Mouse (Mus musculus) heart, embryonic 15.5 days (tissue): ENCODE measurements around the gene Pcp2. TPM values are rescaled to one million over a fixed set of nuclear protein-coding genes. Genes with fewer than 3 reads are reported as not detected.

Experiments
- ATAC-seq: fragments of 200-750 bp; cut with Nextera tagmentation; replicated peaks from 2 replicates; pipeline ENCODE4 v1.8.0; 2017; ENCODE audit warnings: low read depth, moderate TSS enrichment; ENCODE audit not compliant: insufficient number of reproducible peaks, insufficient read depth, low FRiP score
- H3K27ac ChIP-seq: fragments of 300-500 bp; sonication (generic); 2 replicates; pipeline ENCODE4 v1.5.1; 2015; ENCODE audit warnings: mild to moderate bottlenecking, inconsistent platforms
- H3K27me3 ChIP-seq: fragments of 300-500 bp; sonication (generic); 2 replicates; pipeline ENCODE4 v1.6.1; 2015; ENCODE audit warnings: inconsistent platforms
- H3K36me3 ChIP-seq: fragments of 300-500 bp; sonication (generic); 2 replicates; pipeline ENCODE4 v1.6.1; 2015; ENCODE audit warnings: mild to moderate bottlenecking, inconsistent platforms
- H3K4me1 ChIP-seq: fragments of 300-500 bp; sonication (generic); replicated peaks from 2 replicates; pipeline ENCODE4 v1.6.1; 2015; ENCODE audit warnings: inconsistent platforms
- H3K4me2 ChIP-seq: fragments of 300-500 bp; sonication (generic); 2 replicates; pipeline ENCODE4 v1.6.1; 2015; ENCODE audit warnings: inconsistent platforms, mild to moderate bottlenecking, moderate library complexity
- H3K4me3 ChIP-seq: fragments of 300-500 bp; sonication (generic); 2 replicates; pipeline ENCODE4 v1.5.1; 2015; ENCODE audit warnings: mild to moderate bottlenecking, inconsistent platforms
- H3K9ac ChIP-seq: fragments of 300-500 bp; sonication (generic); 2 replicates; pipeline ENCODE4 v1.6.1; 2015; ENCODE audit warnings: mild to moderate bottlenecking, inconsistent platforms
- H3K9me3 ChIP-seq: fragments of 300-500 bp; sonication (generic); replicated peaks from 2 replicates; pipeline ENCODE4 v1.6.1; 2016; ENCODE audit warnings: inconsistent platforms
- WGBS: fragments of 180-500 bp; shearing (Covaris S2); methylation state at CpG from one replicate; pipeline ENCODE4 v1.1.7; 2015; ENCODE audit warnings: mixed read lengths; 5-methylcytosine and 5-hydroxymethylcytosine counted together
- polyA plus RNA-seq: library from polyadenylated mRNA; unstranded; fragments of >200 nt; fragmentation: Nextera tagmentation; extraction: Ambion mirVana; gene quantifications from 2 replicates; pipeline ENCODE4 v1.2.1, GENCODE M21; 2015

The Pcp2 gene
- polyA plus RNA-seq, 1 experiment from 2014 or later, result 0.33 TPM

DNA sequence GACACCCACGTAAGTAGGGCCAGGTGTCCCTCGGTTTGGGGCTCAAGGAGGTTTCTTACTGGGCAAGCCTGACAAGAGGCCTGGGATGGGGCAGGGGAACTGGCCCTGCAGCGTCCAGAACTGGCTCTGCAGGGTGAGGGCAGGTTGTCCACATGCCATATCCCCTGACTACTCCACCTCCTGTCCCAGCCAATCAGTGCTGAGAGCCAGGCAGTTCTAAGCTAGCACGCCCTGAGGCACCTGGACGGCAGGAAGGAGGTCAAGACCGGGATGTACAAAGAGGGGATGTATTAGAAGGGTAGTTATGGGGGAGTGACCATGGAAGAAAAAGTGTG is 15.6 kb downstream of the Pcp2 start:
- Histone ChIP-seq H3K4me2 (no peak overlapping the region), H3K4me1 (peaks cover 22% of the 10 kb centered on the region), H3K36me3 (peaks cover 54% of the 10 kb centered on the region), H3K27me3 (no peaks in the 10 kb centered on the region), H3K4me3 (no peak overlapping the region), H3K27ac (no peak overlapping the region), H3K9me3 (no peaks in the 10 kb centered on the region), H3K9ac (no peak overlapping the region)
- WGBS, result 84% methylated on average over 6 of the region's 6 CpGs
- ATAC-seq, result no peak

DNA sequence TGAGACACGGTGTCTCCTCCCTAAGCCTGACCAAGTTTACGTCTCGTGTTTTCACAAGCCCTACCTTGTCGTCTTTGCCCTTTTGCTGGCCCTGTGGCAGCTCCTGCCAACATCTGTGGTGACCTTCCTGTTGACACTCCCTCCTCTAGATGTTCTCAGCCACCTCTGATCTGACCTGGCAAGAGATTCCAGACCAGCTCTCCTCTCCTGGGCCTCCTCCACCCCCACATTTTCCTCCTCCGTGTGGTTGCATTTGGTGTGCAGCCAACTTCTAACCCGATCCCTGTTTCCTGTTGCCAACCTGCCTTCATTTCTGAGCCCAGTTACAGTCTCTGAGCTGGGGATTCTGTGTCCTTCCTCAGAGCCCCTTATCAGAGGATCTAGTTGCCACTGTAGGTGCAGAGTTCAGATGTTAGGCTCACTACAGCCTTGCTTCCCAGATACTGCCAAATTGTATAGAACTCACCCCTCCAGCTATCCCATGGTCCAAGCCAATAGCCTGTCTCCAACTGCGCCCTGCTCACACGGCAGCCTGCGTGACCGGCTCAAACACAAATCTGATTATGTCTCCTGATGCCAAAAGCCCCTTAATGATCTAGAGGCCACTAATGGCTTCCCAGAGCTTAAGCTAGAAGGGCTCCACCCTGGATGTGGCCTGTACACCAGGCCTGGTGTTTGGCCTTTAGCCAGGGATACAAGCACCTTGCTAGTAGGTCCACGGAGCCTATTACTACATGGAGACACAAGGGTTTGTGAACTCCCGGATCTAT is 16.1 kb downstream of the Pcp2 start:
- H3K36me3 ChIP-seq, result peaks cover 48% of the 10 kb centered on the region
- 67% methylated on average over 12 of the region's 12 CpGs for WGBS
- H3K27me3 ChIP-seq, result no peaks in the 10 kb centered on the region
- no peak overlapping the region for H3K4me3 ChIP-seq
- no peak overlapping the region for H3K4me2 ChIP-seq
- peaks cover 22% of the 10 kb centered on the region for H3K4me1 ChIP-seq
- no peak overlapping the region for H3K9ac ChIP-seq
- no peak for ATAC-seq
- no peaks in the 10 kb centered on the region for H3K9me3 ChIP-seq
- no peak overlapping the region for H3K27ac ChIP-seq

DNA sequence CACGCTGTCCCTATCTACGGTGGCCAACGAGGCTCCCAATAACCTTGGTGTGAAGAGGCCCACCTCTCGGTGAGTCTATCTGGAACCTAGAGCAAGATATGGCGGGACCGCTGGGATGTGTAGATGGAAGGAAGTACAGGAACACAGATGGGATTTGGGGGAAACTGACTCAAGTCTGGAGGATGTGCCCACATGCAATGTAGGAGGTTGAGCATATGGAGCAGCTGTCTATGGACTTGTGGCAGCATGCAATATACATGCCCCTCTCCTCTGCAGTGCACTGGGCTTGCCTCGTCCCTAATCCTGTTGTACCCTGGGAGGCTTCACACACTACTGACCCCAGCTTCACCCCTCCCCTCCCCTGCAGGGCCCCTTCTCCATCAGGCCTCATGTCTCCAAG is 17.5 kb downstream of the Pcp2 start:
- WGBS, result 82% methylated on average over 7 of the region's 7 CpGs
- no peaks in the 10 kb centered on the region for H3K27me3 ChIP-seq
- H3K36me3 ChIP-seq, result peaks cover 34% of the 10 kb centered on the region
- H3K4me1 ChIP-seq, result peaks cover 22% of the 10 kb centered on the region
- H3K9ac ChIP-seq, result no peak overlapping the region
- no peak overlapping the region for H3K4me2 ChIP-seq
- no peak for ATAC-seq
- H3K27ac ChIP-seq, result no peak overlapping the region
- H3K9me3 ChIP-seq, result no peaks in the 10 kb centered on the region
- H3K4me3 ChIP-seq, result no peak overlapping the region

DNA sequence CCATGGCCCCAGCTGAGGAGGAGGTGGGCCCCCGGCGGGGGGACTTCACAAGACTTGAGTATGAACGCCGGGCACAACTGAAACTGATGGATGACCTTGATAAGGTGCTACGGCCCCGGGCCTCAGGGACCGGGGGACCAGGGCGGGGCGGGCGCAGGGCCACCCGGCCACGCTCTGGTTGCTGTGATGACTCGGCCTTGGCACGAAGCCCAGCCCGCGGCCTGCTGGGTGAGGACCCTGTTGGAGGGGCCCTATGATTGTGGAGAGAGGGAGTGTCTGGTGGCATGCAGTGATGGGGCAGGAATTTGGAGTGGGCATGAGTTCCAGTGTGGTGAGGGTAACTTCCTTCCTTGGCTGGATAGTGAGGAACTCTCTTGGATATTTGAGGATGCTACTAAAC is 18.8 kb downstream of the Pcp2 start:
- H3K9me3 ChIP-seq, result no peaks in the 10 kb centered on the region
- H3K36me3 ChIP-seq, result peaks cover 23% of the 10 kb centered on the region
- H3K9ac ChIP-seq, result no peak overlapping the region
- ATAC-seq, result 0 out of 2 replicates have a peak, but pooled peaks have one; percentile 39
- 39% methylated on average over 16 of the region's 16 CpGs for WGBS
- peaks cover 22% of the 10 kb centered on the region for H3K4me1 ChIP-seq
- no peaks in the 10 kb centered on the region for H3K27me3 ChIP-seq
- H3K27ac ChIP-seq, result peak overlapping the region; percentile 27; the same call in 1 of the 2 replicates
- H3K4me3 ChIP-seq, result no peak overlapping the region
- peak overlapping the region; percentile 41 for H3K4me2 ChIP-seq

DNA sequence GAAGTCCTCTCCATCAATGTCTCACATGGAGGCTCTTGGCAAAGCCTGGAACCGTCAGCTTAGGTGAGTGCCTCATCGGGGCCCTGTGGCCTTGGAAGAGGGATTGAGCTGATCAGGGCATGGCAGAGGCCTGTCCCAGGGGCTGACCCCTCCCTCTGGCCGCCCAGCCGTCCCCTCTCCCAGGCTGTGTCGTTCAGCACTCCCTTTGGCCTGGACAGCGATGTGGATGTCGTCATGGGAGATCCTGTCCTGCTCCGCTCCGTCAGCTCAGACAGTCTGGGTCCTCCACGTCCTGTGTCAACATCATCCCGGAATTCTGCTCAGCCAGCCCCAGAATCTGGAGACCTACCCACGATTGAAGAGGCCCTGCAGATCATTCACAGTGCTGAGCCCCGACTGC is 21.9 kb downstream of the Pcp2 start:
- peaks cover 14% of the 10 kb centered on the region for H3K4me1 ChIP-seq
- WGBS, result 66% methylated on average over 13 of the region's 13 CpGs
- H3K27me3 ChIP-seq, result no peaks in the 10 kb centered on the region
- H3K36me3 ChIP-seq, result no peaks in the 10 kb centered on the region
- no peak overlapping the region for H3K4me3 ChIP-seq
- H3K4me2 ChIP-seq, result no peak overlapping the region
- no peak overlapping the region for H3K9ac ChIP-seq
- no peak overlapping the region for H3K27ac ChIP-seq
- H3K9me3 ChIP-seq, result no peaks in the 10 kb centered on the region
- no peak for ATAC-seq

DNA sequence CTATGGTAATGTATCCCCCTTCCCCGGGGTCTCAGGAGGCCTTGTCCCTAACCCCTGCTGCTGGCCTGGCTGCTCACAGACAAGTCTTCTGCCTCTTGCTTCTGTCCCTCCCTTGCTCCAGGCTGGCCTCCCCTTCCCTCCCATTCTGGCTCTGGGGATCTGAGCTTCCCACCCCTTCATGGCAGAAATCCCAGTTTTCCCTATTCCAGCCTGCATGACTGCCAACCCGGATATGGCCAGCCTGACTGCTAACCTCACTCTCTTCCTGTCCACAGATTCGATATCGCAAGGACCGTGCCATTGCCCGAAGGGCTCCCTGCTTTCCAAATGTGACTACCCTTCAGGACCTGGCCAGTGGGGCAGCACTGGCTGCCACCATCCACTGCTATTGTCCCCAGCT is 24.9 kb downstream of the Pcp2 start:
- Histone ChIP-seq H3K4me3 (no peak overlapping the region), H3K9ac (no peak overlapping the region), H3K36me3 (no peaks in the 10 kb centered on the region), H3K27ac (no peak overlapping the region), H3K4me1 (peaks cover 4% of the 10 kb centered on the region; the same call in 1 of the 2 replicates), H3K9me3 (no peaks in the 10 kb centered on the region), H3K27me3 (no peaks in the 10 kb centered on the region), H3K4me2 (no peak overlapping the region)
- WGBS, result 64% methylated on average over 6 of the region's 6 CpGs
- no peak for ATAC-seq

DNA sequence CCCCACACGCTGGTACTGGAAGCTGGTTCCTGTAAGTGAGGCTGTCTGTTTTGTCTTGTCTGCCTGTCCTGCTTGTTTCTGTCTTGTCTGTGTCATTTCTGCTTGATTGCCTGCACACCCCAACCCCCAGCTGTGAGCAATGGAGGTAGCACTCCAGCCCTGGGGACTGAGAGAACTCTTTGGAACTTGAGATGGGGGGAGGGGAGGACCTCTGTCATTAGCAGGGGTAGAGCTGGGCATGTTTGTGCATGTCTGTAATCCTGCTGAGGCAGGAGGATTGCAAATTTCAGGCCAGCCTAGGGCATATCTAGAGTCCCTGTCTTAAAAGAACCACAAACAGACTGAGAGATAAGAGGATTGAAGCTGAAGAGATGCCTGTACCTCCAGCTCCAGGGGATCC is 26.1 kb downstream of the Pcp2 start:
- 69% methylated on average over 1 of the region's 1 CpGs for WGBS
- no peak for ATAC-seq
- Histone ChIP-seq H3K4me2 (no peak overlapping the region), H3K9me3 (no peaks in the 10 kb centered on the region), H3K27me3 (no peaks in the 10 kb centered on the region), H3K27ac (no peak overlapping the region), H3K4me1 (peaks cover 4% of the 10 kb centered on the region; the same call in 1 of the 2 replicates), H3K36me3 (no peaks in the 10 kb centered on the region), H3K4me3 (no peak overlapping the region), H3K9ac (no peak overlapping the region)

DNA sequence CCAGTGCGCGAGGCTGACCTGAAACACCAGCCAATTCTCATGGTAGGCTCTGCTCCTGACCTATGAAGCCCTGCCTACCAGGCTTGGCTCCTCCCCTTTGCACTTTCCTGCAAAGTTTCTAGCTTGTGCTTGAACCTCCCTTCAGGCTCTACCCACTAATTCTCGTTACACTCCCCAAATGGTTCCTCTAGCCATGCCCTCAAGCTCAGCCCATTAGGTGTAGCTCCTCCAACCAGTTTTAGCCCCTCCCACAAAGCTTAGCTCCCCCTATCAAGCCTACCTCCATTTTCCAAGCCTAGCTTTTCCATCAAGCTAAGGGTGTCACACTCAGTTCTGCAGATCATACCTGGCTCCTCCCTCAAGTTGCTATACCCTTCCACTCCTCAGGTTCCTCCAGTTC is 27.3 kb downstream of the Pcp2 start:
- Histone ChIP-seq H3K4me1 (peaks cover 7% of the 10 kb centered on the region; the same call in 1 of the 2 replicates), H3K27me3 (no peaks in the 10 kb centered on the region), H3K27ac (no peak overlapping the region), H3K36me3 (no peaks in the 10 kb centered on the region), H3K4me2 (no peak overlapping the region), H3K4me3 (no peak overlapping the region), H3K9me3 (no peaks in the 10 kb centered on the region), H3K9ac (no peak overlapping the region)
- WGBS, result 62% methylated on average over 3 of the region's 3 CpGs
- no peak for ATAC-seq

DNA sequence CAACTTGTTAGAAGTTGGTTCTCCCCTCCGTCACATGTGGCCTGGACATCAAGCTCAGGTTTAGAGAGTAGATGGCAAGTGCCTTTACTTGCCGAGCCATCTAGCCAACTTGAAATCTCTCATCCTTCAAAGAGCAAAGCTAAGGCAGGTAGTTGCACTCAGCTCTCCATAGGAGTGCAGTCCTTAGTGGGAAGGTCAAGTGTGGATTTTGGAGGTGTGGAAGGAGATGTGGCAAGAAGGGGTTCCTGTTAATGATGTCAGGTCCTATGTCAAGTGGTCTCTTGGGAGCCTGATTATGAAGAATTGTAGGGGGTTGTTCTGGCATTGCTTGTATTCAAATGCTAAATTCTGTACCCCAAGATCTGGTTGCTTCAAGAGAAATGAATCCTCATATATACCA is 30.9 kb downstream of the Pcp2 start:
- Histone ChIP-seq H3K27me3 (no peaks in the 10 kb centered on the region), H3K27ac (no peak overlapping the region), H3K4me2 (no peak overlapping the region), H3K4me3 (no peak overlapping the region), H3K4me1 (0 out of 2 replicates have a peak, but pooled peaks cover 4% of the 10 kb centered on the region), H3K9ac (no peak overlapping the region), H3K36me3 (no peaks in the 10 kb centered on the region), H3K9me3 (no peaks in the 10 kb centered on the region)
- ATAC-seq, result no peak
- 85% methylated on average over 2 of the region's 2 CpGs for WGBS

DNA sequence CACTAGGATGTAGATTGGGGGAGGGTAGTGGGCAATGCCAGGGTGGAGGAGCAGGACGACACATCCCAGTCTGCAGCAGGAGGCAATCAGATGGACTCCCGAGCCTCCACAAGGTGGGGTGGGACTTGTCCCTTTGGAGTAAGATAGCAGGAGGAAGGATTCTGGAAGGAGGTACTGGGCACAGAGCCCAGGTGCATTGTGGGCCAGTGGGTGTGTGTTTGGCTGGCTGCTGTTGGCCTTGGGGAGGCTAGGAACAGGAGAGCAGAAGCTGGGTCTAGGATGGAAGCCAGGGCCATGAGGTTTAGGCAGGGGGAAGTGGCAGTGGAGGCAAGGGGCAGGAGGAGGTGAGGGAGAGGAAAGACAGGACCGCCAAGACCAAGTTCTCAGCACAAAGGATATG is 31.9 kb downstream of the Pcp2 start:
- H3K9ac ChIP-seq, result no peak overlapping the region
- H3K9me3 ChIP-seq, result no peaks in the 10 kb centered on the region
- H3K27me3 ChIP-seq, result no peaks in the 10 kb centered on the region
- WGBS, result 52% methylated on average over 3 of the region's 3 CpGs
- no peak overlapping the region for H3K4me2 ChIP-seq
- H3K36me3 ChIP-seq, result no peaks in the 10 kb centered on the region
- H3K4me1 ChIP-seq, result 0 out of 2 replicates have a peak, but pooled peaks cover 4% of the 10 kb centered on the region
- H3K4me3 ChIP-seq, result no peak overlapping the region
- ATAC-seq, result no peak
- H3K27ac ChIP-seq, result no peak overlapping the region

DNA sequence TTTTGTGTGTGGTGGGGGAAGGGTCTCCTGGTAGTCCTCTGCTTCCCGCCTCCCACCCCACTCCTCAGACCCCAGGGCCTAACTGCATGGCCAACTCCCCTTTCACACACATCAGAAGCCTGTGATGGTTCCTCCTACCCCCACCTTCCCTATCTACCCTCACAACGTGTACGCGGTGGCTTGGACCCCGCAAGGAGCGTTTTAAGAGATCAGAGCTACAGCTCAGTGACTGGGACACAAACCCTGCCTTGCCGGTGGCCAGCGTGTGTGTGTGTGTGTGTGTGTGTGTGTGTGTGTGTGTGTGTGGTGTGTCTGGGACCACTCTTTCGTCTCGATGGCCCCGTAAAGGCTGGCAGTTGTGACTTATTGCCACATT is 37.1 kb downstream of the Pcp2 start:
- peaks cover 20% of the 10 kb centered on the region for H3K27me3 ChIP-seq
- no peaks in the 10 kb centered on the region for H3K36me3 ChIP-seq
- H3K4me2 ChIP-seq, result peak overlapping the region; percentile 100
- H3K4me1 ChIP-seq, result peaks cover 11% of the 10 kb centered on the region
- H3K9ac ChIP-seq, result peak overlapping the region; percentile 71
- peak; percentile 34 for ATAC-seq
- H3K4me3 ChIP-seq, result peak overlapping the region; percentile 68
- no peaks in the 10 kb centered on the region for H3K9me3 ChIP-seq
- no peak overlapping the region for H3K27ac ChIP-seq
- 12% methylated on average over 11 of the region's 11 CpGs for WGBS
